Mouse (Mus musculus) hindbrain, embryonic 14.5 days (tissue): ENCODE data around the gene Mettl13. TPM values are rescaled to one million over a fixed set of nuclear protein-coding genes. Genes with fewer than 3 reads are reported as not detected.
A peak's percentile ranks its signal among the peaks of the same experiment; 100 is the strongest.

ENCODE experiments used
- ATAC-seq: fragments of 200-750 bp; cut with Nextera tagmentation; 2 replicates; pipeline ENCODE4 v1.8.0; 2017; ENCODE audit warnings: moderate number of reproducible peaks, mild to moderate bottlenecking, moderate TSS enrichment, moderate library complexity; ENCODE audit not compliant: low FRiP score
- DNase-seq: peaks from one replicate; pipeline ENCODE4 v3.0.0-alpha.2; 2015; ENCODE audit warnings: low spot score
- H3K27ac ChIP-seq: fragments of 300-500 bp; sonication (generic); 2 replicates; pipeline ENCODE4 v1.5.1; 2014; ENCODE audit warnings: mild to moderate bottlenecking, moderate library complexity
- H3K27me3 ChIP-seq: fragments of 300-500 bp; sonication (generic); 2 replicates; pipeline ENCODE4 v1.6.1; 2014; ENCODE audit warnings: mild to moderate bottlenecking, low read length, mixed read lengths; ENCODE audit not compliant: control insufficient read depth, insufficient read depth
- H3K36me3 ChIP-seq: fragments of 300-500 bp; sonication (generic); replicated peaks from 2 replicates; pipeline ENCODE4 v1.6.1; 2014; ENCODE audit not compliant: control insufficient read depth, insufficient read depth
- H3K4me1 ChIP-seq: fragments of 300-500 bp; sonication (generic); replicated peaks from 2 replicates; pipeline ENCODE4 v1.6.1; 2014; ENCODE audit warnings: antibody characterized with exemption, low read length, mixed read lengths; ENCODE audit not compliant: control insufficient read depth, insufficient read depth
- H3K4me2 ChIP-seq: fragments of 300-500 bp; sonication (generic); replicated peaks from 2 replicates; pipeline ENCODE4 v1.6.1; 2014; ENCODE audit warnings: mild to moderate bottlenecking, moderate library complexity
- H3K4me3 ChIP-seq: fragments of 300-500 bp; sonication (generic); replicated peaks from 2 replicates; pipeline ENCODE4 v1.5.1; 2014; ENCODE audit warnings: mild to moderate bottlenecking, low read length
- H3K9ac ChIP-seq: fragments of 300-500 bp; sonication (generic); 2 replicates; pipeline ENCODE4 v1.6.1; 2014
- H3K9me3 ChIP-seq: fragments of 300-500 bp; sonication (generic); 2 replicates; pipeline ENCODE4 v1.6.1; 2016; ENCODE audit warnings: low read length; ENCODE audit not compliant: control insufficient read depth
- WGBS: fragments of 180-500 bp; shearing (Covaris S2); extraction: QIAGEN DNeasy Blood & Tissue Kit; methylation state at CpG from one replicate; pipeline ENCODE4 v1.1.7; 2014; 5-methylcytosine and 5-hydroxymethylcytosine counted together
- polyA plus RNA-seq: library from polyadenylated mRNA; unstranded; fragments of >200 nt; fragmentation: Nextera tagmentation; extraction: Ambion mirVana; gene quantifications from 2 replicates; pipeline ENCODE4 v1.2.1, GENCODE M21; 2014

The Mettl13 gene
- polyA plus RNA-seq, result 11.8 and 12.2 TPM in 2 replicates

DNA sequence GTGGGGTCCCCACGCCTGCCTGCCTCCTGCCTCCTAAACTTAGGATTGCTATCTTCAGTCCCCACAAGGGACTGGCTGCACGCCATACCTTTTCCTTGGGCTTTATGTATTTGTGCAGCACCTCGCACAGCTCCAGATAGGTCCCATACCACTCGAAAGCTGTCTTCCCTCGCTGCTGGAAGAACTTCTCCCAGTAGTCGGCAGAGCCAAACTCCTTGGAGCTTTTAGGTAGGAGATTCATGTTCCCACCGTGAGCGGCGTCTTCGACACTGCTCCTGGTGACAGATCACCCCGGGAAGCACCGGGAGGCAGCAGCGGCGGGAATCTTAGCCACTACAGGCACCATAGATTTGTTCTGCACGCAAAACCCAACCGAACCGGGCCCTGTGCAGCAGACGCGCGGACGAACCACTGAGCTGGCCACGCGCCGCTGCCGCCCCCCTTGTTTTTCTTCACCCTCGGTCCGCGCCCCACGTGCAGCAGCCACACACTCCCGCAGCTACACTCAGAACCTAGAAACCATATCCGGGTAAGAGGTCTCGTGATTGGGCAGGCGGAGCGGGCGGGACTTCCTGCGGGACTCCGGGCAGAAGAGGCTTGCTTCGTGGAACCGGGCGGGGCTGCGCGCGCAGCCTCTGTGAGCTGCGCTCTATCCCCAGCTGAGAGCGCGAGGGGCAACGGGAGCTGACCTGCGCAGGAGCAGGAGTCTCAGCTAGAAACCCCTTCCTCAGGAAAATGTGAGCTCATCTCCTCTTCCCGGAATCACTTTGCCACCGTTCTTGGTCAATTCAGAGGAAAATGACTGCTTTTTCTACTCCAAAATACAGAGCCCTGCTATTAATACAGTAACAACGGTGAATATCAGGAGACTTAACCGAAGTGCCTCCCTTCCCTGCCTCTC lies at the start of gene Mettl13:
Mettl13 (minus strand) TSS at position 536 of the 901 bp plus-strand sequence.
- H3K4me2 ChIP-seq, result peak within 1 kb of the TSS; percentile 92
- peaks cover 17% of the 10 kb centered on the region; the same call in 1 of the 2 replicates for H3K4me1 ChIP-seq
- ATAC-seq, result peak; percentile 99
- H3K4me3 ChIP-seq, result peak within 1 kb of the TSS; percentile 70
- WGBS, result under 1% methylated on average over 52 of the region's 52 CpGs
- H3K9ac ChIP-seq, result peak within 1 kb of the TSS; percentile 71
- H3K27ac ChIP-seq, result peak within 1 kb of the TSS; percentile 85
- peaks cover 31% of the 10 kb centered on the region for H3K36me3 ChIP-seq
- H3K27me3 ChIP-seq, result no peaks in the 10 kb centered on the region
- peak; percentile 95 for DNase-seq
- H3K9me3 ChIP-seq, result no peaks in the 10 kb centered on the region

DNA sequence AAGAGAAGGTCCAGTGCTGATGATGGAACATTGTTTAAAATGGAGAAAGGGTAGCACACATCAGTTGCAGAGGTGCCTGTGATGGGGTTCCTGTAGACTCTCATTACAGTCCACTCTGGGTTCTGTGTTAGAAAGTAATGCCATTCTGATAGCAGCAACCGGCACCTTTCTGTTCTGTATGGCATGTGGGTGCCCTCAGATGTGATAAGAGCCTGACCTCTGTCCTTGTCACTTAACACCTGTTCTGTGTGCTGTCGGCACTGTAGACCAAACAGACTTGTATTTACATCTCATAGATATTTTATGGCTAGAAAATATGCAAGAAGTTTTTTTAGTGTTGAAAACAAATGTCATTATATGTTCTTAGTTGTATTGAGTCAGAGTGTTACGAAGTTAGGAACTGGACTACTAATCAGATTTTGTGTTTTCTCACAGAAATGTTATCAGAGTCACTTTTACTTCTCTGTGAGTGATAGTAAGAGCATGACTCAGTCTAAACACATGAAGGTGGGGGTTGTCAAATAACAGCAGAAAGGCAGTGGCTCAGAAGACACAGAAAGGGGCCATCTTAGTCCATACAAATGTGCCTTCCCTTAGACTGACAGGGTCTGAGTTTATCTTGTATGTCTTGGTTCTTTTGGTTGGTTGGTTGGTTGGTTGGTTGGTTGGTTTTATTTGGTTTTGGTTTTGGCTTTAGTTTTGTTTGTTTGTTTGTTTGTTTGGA lies 49.2 kb upstream of the Mettl13 start:
- Histone ChIP-seq H3K4me3 (no peak overlapping the region), H3K9ac (no peak overlapping the region), H3K4me1 (peaks cover 10% of the 10 kb centered on the region; the same call in 1 of the 2 replicates), H3K27me3 (no peaks in the 10 kb centered on the region), H3K9me3 (no peaks in the 10 kb centered on the region), H3K36me3 (peaks cover 40% of the 10 kb centered on the region), H3K4me2 (no peak overlapping the region), H3K27ac (no peak overlapping the region)
- 91% methylated on average over 3 of the region's 3 CpGs for WGBS
- ATAC-seq (no peak), DNase-seq (no peak)

DNA sequence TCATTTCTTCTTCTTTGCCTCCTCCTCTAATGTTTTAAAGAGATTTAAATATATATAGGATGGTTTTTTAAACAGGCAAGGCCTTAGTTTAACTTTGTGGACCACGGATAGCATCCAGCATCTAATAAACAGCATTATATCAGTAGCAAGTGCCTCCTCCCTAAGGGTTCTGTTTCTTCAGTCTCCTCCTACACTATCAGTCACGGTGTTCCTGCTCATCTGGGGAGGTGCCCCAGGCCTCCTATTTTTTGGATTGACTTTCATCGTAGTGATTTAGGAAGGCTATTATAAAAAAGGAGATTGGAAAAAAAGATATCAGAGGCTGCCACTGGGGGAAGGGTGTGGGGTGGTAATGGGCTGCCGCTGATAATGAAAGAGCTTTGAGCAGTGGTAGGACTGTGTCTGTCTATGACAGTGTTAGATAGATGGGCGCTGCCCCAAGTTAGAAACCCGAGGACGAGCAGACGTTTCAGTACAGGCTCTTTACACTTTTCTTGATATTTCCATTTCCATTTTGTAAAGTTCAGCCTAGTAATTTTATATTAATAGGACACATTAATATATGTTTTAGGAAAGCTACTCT lies 42.2 kb upstream of the Mettl13 start:
- Histone ChIP-seq H3K4me1 (no peaks in the 10 kb centered on the region; the same call in 1 of the 2 replicates), H3K9ac (no peak overlapping the region), H3K27ac (peak overlapping the region; percentile 12; the same call in 1 of the 2 replicates), H3K9me3 (no peaks in the 10 kb centered on the region), H3K27me3 (no peaks in the 10 kb centered on the region), H3K4me2 (no peak overlapping the region), H3K36me3 (peaks cover 21% of the 10 kb centered on the region; the same call in 1 of the 2 replicates), H3K4me3 (no peak overlapping the region)
- no peak for DNase-seq
- ATAC-seq, result peak; percentile 66; the same call in 1 of the 2 replicates
- 51% methylated on average over 8 of the region's 8 CpGs for WGBS

DNA sequence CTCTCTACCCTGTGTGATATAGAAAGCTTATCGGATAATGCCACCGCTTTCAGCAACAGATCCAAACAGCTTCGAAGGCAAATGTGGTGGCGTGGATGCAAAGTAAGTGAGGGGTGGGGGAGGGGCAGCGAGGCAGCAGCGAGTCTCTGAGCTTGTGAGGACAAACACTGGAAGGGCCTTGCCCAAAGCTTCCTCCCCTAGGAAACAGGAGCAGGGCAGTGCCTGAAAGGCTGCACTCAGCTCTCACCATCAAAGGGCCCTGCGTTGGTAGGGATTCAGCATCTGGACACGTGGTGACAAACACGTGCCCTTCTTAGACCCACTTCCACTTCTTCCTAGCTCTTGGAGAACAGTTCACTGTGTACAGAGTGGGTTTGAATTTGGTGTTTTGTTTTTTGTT lies 41.1 kb upstream of the Mettl13 start:
- ATAC-seq, result peak; percentile 77; the same call in 1 of the 2 replicates
- Histone ChIP-seq H3K4me3 (no peak overlapping the region), H3K27ac (no peak overlapping the region), H3K4me2 (no peak overlapping the region), H3K9ac (no peak overlapping the region), H3K27me3 (no peaks in the 10 kb centered on the region), H3K4me1 (no peaks in the 10 kb centered on the region; the same call in 1 of the 2 replicates), H3K9me3 (no peaks in the 10 kb centered on the region), H3K36me3 (peaks cover 25% of the 10 kb centered on the region; the same call in 1 of the 2 replicates)
- WGBS, result 4% methylated on average over 9 of the region's 9 CpGs
- no peak for DNase-seq

DNA sequence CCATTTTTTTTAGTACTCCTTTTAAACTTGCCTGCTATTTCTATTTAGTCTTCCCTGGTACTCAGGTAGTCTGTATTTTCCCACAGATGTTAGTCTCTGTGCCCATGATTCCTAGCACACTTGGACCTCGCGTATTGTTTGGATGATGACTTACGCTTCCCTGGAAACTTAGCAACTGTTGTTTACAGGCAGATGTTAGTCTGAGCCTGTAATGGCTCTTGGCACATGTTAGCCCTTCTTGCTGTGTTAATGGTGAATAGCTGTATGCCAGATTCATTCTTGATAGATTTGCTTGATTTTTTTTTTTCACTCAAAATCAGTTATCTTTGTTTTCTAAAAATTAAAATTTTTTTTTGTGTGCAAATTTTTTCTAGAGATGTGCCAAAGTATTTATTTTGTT lies 40.3 kb upstream of the Mettl13 start:
- H3K36me3 ChIP-seq, result peaks cover 31% of the 10 kb centered on the region
- ATAC-seq (no peak), DNase-seq (no peak)
- 76% methylated on average over 3 of the region's 3 CpGs for WGBS
- no peak overlapping the region for H3K4me2 ChIP-seq
- H3K9me3 ChIP-seq, result no peaks in the 10 kb centered on the region
- H3K4me1 ChIP-seq, result no peaks in the 10 kb centered on the region; the same call in 1 of the 2 replicates
- H3K27ac ChIP-seq, result no peak overlapping the region
- H3K27me3 ChIP-seq, result no peaks in the 10 kb centered on the region
- H3K9ac ChIP-seq, result no peak overlapping the region
- no peak overlapping the region for H3K4me3 ChIP-seq

DNA sequence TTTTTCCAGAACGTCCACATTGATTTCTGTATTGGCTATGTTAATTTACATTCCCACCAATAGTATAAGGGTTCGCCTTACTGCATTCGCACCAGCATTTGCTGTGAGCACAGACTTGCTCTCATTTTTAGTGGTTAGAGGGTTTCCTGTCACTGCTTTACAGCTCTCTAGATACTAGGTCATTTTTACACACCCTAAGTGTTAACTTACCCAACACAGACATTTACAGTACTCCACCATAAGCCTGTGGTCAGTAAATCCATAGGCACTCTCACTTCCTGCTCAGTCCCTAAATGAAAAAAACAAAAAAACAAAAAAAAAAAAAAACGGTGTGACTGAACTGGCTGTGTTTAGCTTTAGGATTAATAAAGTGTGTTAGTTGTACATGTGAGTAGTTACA lies 37.9 kb upstream of the Mettl13 start:
- H3K27me3 ChIP-seq, result no peaks in the 10 kb centered on the region
- H3K4me3 ChIP-seq, result no peak overlapping the region
- ATAC-seq, result no peak
- no peak overlapping the region for H3K4me2 ChIP-seq
- no peak overlapping the region for H3K27ac ChIP-seq
- peaks cover 33% of the 10 kb centered on the region for H3K36me3 ChIP-seq
- H3K9me3 ChIP-seq, result no peaks in the 10 kb centered on the region
- DNase-seq, result no peak
- 88% methylated on average over 4 of the region's 4 CpGs for WGBS
- H3K4me1 ChIP-seq, result no peaks in the 10 kb centered on the region; the same call in 1 of the 2 replicates
- no peak overlapping the region for H3K9ac ChIP-seq

DNA sequence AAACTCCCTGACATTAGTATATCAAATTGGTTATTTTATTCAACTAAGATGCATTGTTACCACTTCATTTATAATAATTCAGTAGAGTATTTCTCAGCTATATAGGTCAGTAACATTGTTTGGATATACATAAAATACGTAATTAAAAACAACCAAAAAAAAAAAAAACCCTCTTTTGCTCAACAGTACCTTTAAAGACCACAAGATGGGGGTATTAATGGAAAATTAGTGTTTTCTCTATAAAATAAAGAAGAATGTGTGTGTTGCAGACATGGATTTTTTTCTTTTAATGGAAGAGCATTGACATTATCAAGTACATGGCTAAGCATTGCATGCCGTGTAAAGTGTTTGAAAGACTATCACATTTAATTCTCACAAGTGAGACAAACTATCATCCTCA lies 34.5 kb upstream of the Mettl13 start:
- ATAC-seq (no peak), DNase-seq (no peak)
- Histone ChIP-seq H3K36me3 (peaks cover 51% of the 10 kb centered on the region), H3K9me3 (no peaks in the 10 kb centered on the region), H3K27me3 (no peaks in the 10 kb centered on the region), H3K4me1 (no peaks in the 10 kb centered on the region), H3K4me3 (no peak overlapping the region), H3K4me2 (no peak overlapping the region), H3K27ac (no peak overlapping the region), H3K9ac (no peak overlapping the region)
- 88% methylated on average over 2 of the region's 2 CpGs for WGBS

DNA sequence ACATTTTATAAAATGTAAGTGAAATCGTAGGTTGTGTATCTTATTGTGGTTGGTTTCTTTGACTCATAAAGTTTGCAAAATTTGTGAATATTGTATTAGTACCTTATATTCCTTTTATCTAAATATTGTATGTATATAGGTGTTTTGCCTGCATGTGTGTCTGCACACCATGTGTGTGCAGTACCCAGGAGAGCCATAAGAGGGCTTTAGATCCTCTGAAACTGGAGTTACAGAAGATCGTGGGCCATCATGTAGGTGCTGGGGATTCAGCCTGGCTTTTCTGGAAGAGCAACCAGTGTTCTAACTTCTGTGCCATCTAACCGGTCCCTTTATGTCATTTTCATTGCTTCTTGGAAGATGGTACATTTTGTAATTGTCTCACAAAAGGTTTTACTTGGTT lies 26.7 kb upstream of the Mettl13 start:
- WGBS, result 96% methylated on average over 3 of the region's 3 CpGs
- DNase-seq (no peak), ATAC-seq (no peak)
- peaks cover 8% of the 10 kb centered on the region for H3K4me1 ChIP-seq
- no peak overlapping the region for H3K4me2 ChIP-seq
- no peak overlapping the region for H3K9ac ChIP-seq
- H3K9me3 ChIP-seq, result 0 out of 2 replicates have a peak, but pooled peaks cover 4% of the 10 kb centered on the region
- no peak overlapping the region for H3K4me3 ChIP-seq
- no peak overlapping the region for H3K27ac ChIP-seq
- H3K27me3 ChIP-seq, result no peaks in the 10 kb centered on the region
- H3K36me3 ChIP-seq, result peaks cover 53% of the 10 kb centered on the region
